17 mouse cellular contexts compared by ENCODE assay signal in genomic region chr5:148867766-148868165, GRCm38 (mm10).
DNase-seq lines count a peak whose midpoint lies in the region; ATAC-seq lines count a peak whose summit lies in the region.
"Had no signal": no experiment of that assay in that cellular context is flagged by ENCODE, and none has a peak within 500 bp of the region (broad histone marks: within the 10 kb centered on the region; RNA-seq: fewer than 3 reads in every experiment).

No protein-coding gene starts in this region.

- H3K4me2 ChIP-seq in hindbrain, embryonic 14.5 days (replicated peaks) = no peak overlapping the region

- H3K9me3 ChIP-seq in hindbrain, embryonic 14.5 days (ENCODE audit: control insufficient read depth, low read length) = no peaks in the 10 kb centered on the region
- H3K9me3 ChIP-seq: embryonic facial prominence, embryonic 10.5 days; hindbrain, embryonic 10.5 days; megakaryocyte, embryonic 14.5 days had no signal

- peak; percentile 19 to 25 for DNase-seq in spleen, adult 18-20 months
- no peak for DNase-seq in spleen, postnatal 14 days (ENCODE audit: low spot score in 2 of 2)
- DNase-seq in spleen, postnatal 36 days (ENCODE audit: low spot score in 2 of 2) = peak; percentile 58 to 65
- DNase-seq in hindbrain, embryonic 14.5 days (ENCODE audit: low spot score) = no peak
- DNase-seq in Muller cell, postnatal 12 days (ENCODE audit: inconsistent ontology term) = no peak
- no peak for DNase-seq in layer of hippocampus, adult 8-10 months (ENCODE audit: low spot score in 2 of 2)
- DNase-seq in left cerebral cortex, postnatal 36 days (ENCODE audit: low spot score in 2 of 2) = no peak
- DNase-seq: cerebellum, adult 9-10 months; gastrocnemius, postnatal 36 days; kidney, postnatal 14 days; layer of hippocampus, postnatal 36 days had no signal

- no peak overlapping the region for H3K4me3 ChIP-seq in hindbrain, embryonic 14.5 days (replicated peaks; ENCODE audit: low read length)
- H3K4me3 ChIP-seq: embryonic facial prominence, embryonic 10.5 days; hindbrain, embryonic 10.5 days; megakaryocyte, embryonic 14.5 days; myocyte had no signal

- WGBS in hindbrain, embryonic 14.5 days = 89% methylated on average over 6 of the region's 6 CpGs

- no peaks in the 10 kb centered on the region for H3K4me1 ChIP-seq in hindbrain, embryonic 14.5 days (replicated peaks; ENCODE audit: control insufficient read depth, insufficient read depth, low read length)
- H3K4me1 ChIP-seq: hindbrain, embryonic 10.5 days had no signal

- no peak overlapping the region for H3K27ac ChIP-seq in hindbrain, embryonic 14.5 days
- H3K27ac ChIP-seq: embryonic facial prominence, embryonic 10.5 days; hindbrain, embryonic 10.5 days had no signal

- intact Hi-C loops in left cerebral cortex, postnatal 36 days (cut with DNase I) = no loop called here

- H3K36me3 ChIP-seq in hindbrain, embryonic 14.5 days (replicated peaks; ENCODE audit: control insufficient read depth, insufficient read depth) = no peaks in the 10 kb centered on the region

- no peak overlapping the region for H3K9ac ChIP-seq in hindbrain, embryonic 14.5 days

- peak; percentile 33 for ATAC-seq in granulocyte monocyte progenitor cell, adult 5-6 weeks (replicated peaks; ENCODE audit: poor library complexity, severe bottlenecking)
- ATAC-seq in hindbrain, embryonic 14.5 days (ENCODE audit: low FRiP score) = no peak
- ATAC-seq: intestine, postnatal 0 days had no signal

- no peaks in the 10 kb centered on the region for H3K27me3 ChIP-seq in hindbrain, embryonic 14.5 days (ENCODE audit: control insufficient read depth, insufficient read depth, low read length)

Comparison
In these comparisons a context has a peak if more than half of its experiments do, and no peak if none do; other contexts are left out.
1. DNase-seq: peak in spleen, adult 18-20 months (2 of 2) and spleen, postnatal 36 days (2 of 2); none in spleen, postnatal 14 days (0 of 2), hindbrain, embryonic 14.5 days (single experiment), Muller cell, postnatal 12 days (single experiment), layer of hippocampus, adult 8-10 months (0 of 2) and left cerebral cortex, postnatal 36 days (0 of 2).